Mouse (Mus musculus): Measurements from ENCODE around the gene Fgfr2. TPM values are rescaled to one million over a fixed set of nuclear protein-coding genes. Genes with fewer than 3 reads are reported as not detected.

Gene Fgfr2
- polyA plus RNA-seq, 1 experiment from 2014 or later = 67.0 TPM

GRCm38 (mm10) chr7:132933331-132933730 lies 189.8 kb downstream of the Fgfr2 start:
- H3K4me1 ChIP-seq (replicated peaks) = no peaks in the 10 kb centered on the region
- H3K36me3 ChIP-seq = no peaks in the 10 kb centered on the region
- ATAC-seq = no peak
- no peak overlapping the region for H3K4me2 ChIP-seq (replicated peaks)
- 76% methylated on average over 1 of the region's 1 CpGs for WGBS
- no peaks in the 10 kb centered on the region for H3K27me3 ChIP-seq (replicated peaks)
- H3K9ac ChIP-seq = no peak overlapping the region
- no peak overlapping the region for H3K27ac ChIP-seq
- no peaks in the 10 kb centered on the region for H3K9me3 ChIP-seq
- no peak overlapping the region for H3K4me3 ChIP-seq (replicated peaks)

GRCm38 (mm10) chr7:132931560-132932351 lies 191.4 kb downstream of the Fgfr2 start:
- H3K9ac ChIP-seq = peak overlapping the region; percentile 96
- peak overlapping the region; percentile 99 for H3K27ac ChIP-seq
- no peaks in the 10 kb centered on the region for H3K27me3 ChIP-seq (replicated peaks)
- H3K4me2 ChIP-seq (replicated peaks) = peak overlapping the region; percentile 66
- no peaks in the 10 kb centered on the region for H3K9me3 ChIP-seq
- peak overlapping the region; percentile 96 for H3K4me3 ChIP-seq (replicated peaks)
- H3K4me1 ChIP-seq (replicated peaks) = no peaks in the 10 kb centered on the region
- whole genome bisulfite sequencing = under 1% methylated on average over 47 of the region's 55 CpGs
- no peak for ATAC-seq
- H3K36me3 ChIP-seq = no peaks in the 10 kb centered on the region

GRCm38 (mm10) chr7:132930850-132931559 lies 192.1 kb downstream of the Fgfr2 start, which contains the start of gene Zranb1:
TSS of gene Zranb1 (plus strand) at chr7:132931142.
- Histone ChIP-seq H3K27ac (peak within 1 kb of the TSS; percentile 99), H3K36me3 (no peaks in the 10 kb centered on the region), H3K4me3 (replicated peaks) (peak within 1 kb of the TSS; percentile 96), H3K9ac (peak within 1 kb of the TSS; percentile 96), H3K4me2 (replicated peaks) (peak within 1 kb of the TSS; percentile 66), H3K27me3 (replicated peaks) (no peaks in the 10 kb centered on the region), H3K9me3 (no peaks in the 10 kb centered on the region), H3K4me1 (replicated peaks) (no peaks in the 10 kb centered on the region)
- peak; percentile 100 for ATAC-seq
- under 1% methylated on average over 87 of the region's 93 CpGs for WGBS

GRCm38 (mm10) chr7:132930055-132930454 lies 193.1 kb downstream of the Fgfr2 start:
- H3K36me3 ChIP-seq = no peaks in the 10 kb centered on the region
- ATAC-seq = no peak
- H3K9me3 ChIP-seq = no peaks in the 10 kb centered on the region
- 81% methylated on average over 5 of the region's 5 CpGs for WGBS
- H3K9ac ChIP-seq = 0 out of 2 replicates have a peak overlapping the region, but pooled peaks have one; percentile 96
- H3K27ac ChIP-seq = no peak overlapping the region
- H3K4me3 ChIP-seq (replicated peaks) = peak overlapping the region; percentile 96
- no peaks in the 10 kb centered on the region for H3K4me1 ChIP-seq (replicated peaks)
- no peaks in the 10 kb centered on the region for H3K27me3 ChIP-seq (replicated peaks)
- H3K4me2 ChIP-seq (replicated peaks) = peak overlapping the region; percentile 62

- H3K27ac ChIP-seq = no peak overlapping the region
- no peak overlapping the region for H3K4me3 ChIP-seq (replicated peaks)
- no peaks in the 10 kb centered on the region for H3K27me3 ChIP-seq (replicated peaks)
- H3K4me2 ChIP-seq (replicated peaks) = no peak overlapping the region
- H3K36me3 ChIP-seq = no peaks in the 10 kb centered on the region
- ATAC-seq = no peak
- H3K9me3 ChIP-seq = no peaks in the 10 kb centered on the region
- H3K4me1 ChIP-seq (replicated peaks) = no peaks in the 10 kb centered on the region
- no peak overlapping the region for H3K9ac ChIP-seq
- 55% methylated on average over 3 of the region's 3 CpGs for WGBS
Measured at GRCm38 (mm10) chr7:132927201-132927600, 195.9 kb downstream of the Fgfr2 start.

- WGBS = 68% methylated on average over 2 of the region's 2 CpGs
- Histone ChIP-seq H3K27ac (no peak overlapping the region), H3K9me3 (no peaks in the 10 kb centered on the region), H3K36me3 (no peaks in the 10 kb centered on the region), H3K27me3 (replicated peaks) (no peaks in the 10 kb centered on the region), H3K9ac (no peak overlapping the region), H3K4me2 (replicated peaks) (no peak overlapping the region), H3K4me1 (replicated peaks) (no peaks in the 10 kb centered on the region), H3K4me3 (replicated peaks) (no peak overlapping the region)
- ATAC-seq = peak; percentile 87
Measured at GRCm38 (mm10) chr7:132925227-132925626, 197.9 kb downstream of the Fgfr2 start.

GRCm38 (mm10) chr7:132921971-132922370 lies 201.2 kb downstream of the Fgfr2 start:
- no peak overlapping the region for H3K4me3 ChIP-seq (replicated peaks)
- H3K27me3 ChIP-seq (replicated peaks) = no peaks in the 10 kb centered on the region
- H3K27ac ChIP-seq = no peak overlapping the region
- H3K4me1 ChIP-seq (replicated peaks) = no peaks in the 10 kb centered on the region
- no peak overlapping the region for H3K4me2 ChIP-seq (replicated peaks)
- WGBS = 51% methylated on average over 3 of the region's 3 CpGs
- no peaks in the 10 kb centered on the region for H3K36me3 ChIP-seq
- no peak for ATAC-seq
- no peak overlapping the region for H3K9ac ChIP-seq
- H3K9me3 ChIP-seq = no peaks in the 10 kb centered on the region

GRCm38 (mm10) chr7:132903796-132904195 lies 219.4 kb downstream of the Fgfr2 start:
- Histone ChIP-seq H3K27me3 (replicated peaks) (no peaks in the 10 kb centered on the region), H3K4me2 (replicated peaks) (no peak overlapping the region), H3K4me3 (replicated peaks) (no peak overlapping the region), H3K27ac (no peak overlapping the region), H3K4me1 (replicated peaks) (peaks cover 3% of the 10 kb centered on the region; the same call in 1 of the 2 replicates), H3K36me3 (no peaks in the 10 kb centered on the region), H3K9me3 (no peaks in the 10 kb centered on the region), H3K9ac (no peak overlapping the region)
- ATAC-seq = no peak
- 69% methylated on average over 3 of the region's 3 CpGs for WGBS

- no peaks in the 10 kb centered on the region for H3K9me3 ChIP-seq
- H3K36me3 ChIP-seq = no peaks in the 10 kb centered on the region
- peak; percentile 59 for ATAC-seq
- H3K4me2 ChIP-seq (replicated peaks) = no peak overlapping the region
- H3K4me1 ChIP-seq (replicated peaks) = peaks cover 3% of the 10 kb centered on the region; the same call in 1 of the 2 replicates
- WGBS = 54% methylated on average over 2 of the region's 2 CpGs
- H3K9ac ChIP-seq = no peak overlapping the region
- H3K4me3 ChIP-seq (replicated peaks) = no peak overlapping the region
- H3K27me3 ChIP-seq (replicated peaks) = no peaks in the 10 kb centered on the region
- H3K27ac ChIP-seq = no peak overlapping the region
Measured at GRCm38 (mm10) chr7:132900826-132901531, 222.2 kb downstream of the Fgfr2 start.

GRCm38 (mm10) chr7:132898234-132898633 lies 224.9 kb downstream of the Fgfr2 start:
- peaks cover 3% of the 10 kb centered on the region; the same call in 1 of the 2 replicates for H3K4me1 ChIP-seq (replicated peaks)
- no peaks in the 10 kb centered on the region for H3K9me3 ChIP-seq
- H3K9ac ChIP-seq = no peak overlapping the region
- H3K4me3 ChIP-seq (replicated peaks) = no peak overlapping the region
- no peaks in the 10 kb centered on the region for H3K36me3 ChIP-seq
- no peak overlapping the region for H3K4me2 ChIP-seq (replicated peaks)
- no peak for ATAC-seq
- no peaks in the 10 kb centered on the region for H3K27me3 ChIP-seq (replicated peaks)
- no peak overlapping the region for H3K27ac ChIP-seq
- WGBS = 83% methylated on average over 2 of the region's 2 CpGs

GRCm38 (mm10) chr7:132897258-132897657 lies 225.9 kb downstream of the Fgfr2 start:
- ATAC-seq = no peak
- H3K4me2 ChIP-seq (replicated peaks) = no peak overlapping the region
- no peak overlapping the region for H3K4me3 ChIP-seq (replicated peaks)
- no peaks in the 10 kb centered on the region for H3K36me3 ChIP-seq
- no peaks in the 10 kb centered on the region for H3K9me3 ChIP-seq
- WGBS = 83% methylated on average over 10 of the region's 10 CpGs
- H3K4me1 ChIP-seq (replicated peaks) = peaks cover 3% of the 10 kb centered on the region; the same call in 1 of the 2 replicates
- H3K27me3 ChIP-seq (replicated peaks) = no peaks in the 10 kb centered on the region
- H3K9ac ChIP-seq = no peak overlapping the region
- no peak overlapping the region for H3K27ac ChIP-seq

- Histone ChIP-seq H3K9ac (no peak overlapping the region), H3K9me3 (no peaks in the 10 kb centered on the region)
- 88% methylated on average over 9 of the region's 9 CpGs for WGBS
Measured at GRCm38 (mm10) chr7:132896206-132896815, 226.8 kb downstream of the Fgfr2 start.

More at GRCm38 (mm10) chr7:132896206-132896815, 226.8 kb downstream of the Fgfr2 start:
- Histone ChIP-seq H3K27ac (no peak overlapping the region), H3K36me3 (no peaks in the 10 kb centered on the region), H3K27me3 (replicated peaks) (no peaks in the 10 kb centered on the region), H3K4me3 (replicated peaks) (no peak overlapping the region), H3K4me1 (replicated peaks) (peaks cover 3% of the 10 kb centered on the region; the same call in 1 of the 2 replicates), H3K4me2 (replicated peaks) (no peak overlapping the region)
- ATAC-seq = no peak
